Mouse (Mus musculus) C2C12 (cell line): ENCODE data around the gene Lhfpl3.

Experiments used
- CEBPB ChIP-seq: IDR thresholded peaks from one replicate; pipeline ENCODE4 v1.6.1; 2011; ENCODE audit warnings: low read depth, mild to moderate bottlenecking, control low read depth, moderate library complexity
- CTCF ChIP-seq: IDR thresholded peaks from one replicate; pipeline ENCODE4 v1.5.1; 2011; ENCODE audit not compliant: control insufficient read depth, insufficient read depth, insufficient read length
- FOSL1 ChIP-seq: IDR thresholded peaks from one replicate; pipeline ENCODE4 v1.8.0; 2011; ENCODE audit warnings: mild to moderate bottlenecking, low read length; ENCODE audit not compliant: poor library complexity, insufficient read depth, severe bottlenecking
- MAX ChIP-seq: IDR thresholded peaks from one replicate; pipeline ENCODE4 v1.6.1; 2011; ENCODE audit warnings: mild to moderate bottlenecking, control low read depth
- MYOD1 ChIP-seq: IDR thresholded peaks from one replicate; pipeline ENCODE4 v1.6.1; 2011; ENCODE audit warnings: low read depth; ENCODE audit not compliant: control insufficient read depth, insufficient read length
- MYOG ChIP-seq: IDR thresholded peaks from one replicate; pipeline ENCODE4 v1.6.1; 2011; ENCODE audit not compliant: control insufficient read depth, insufficient read length; ENCODE audit errors: extremely low read depth
- USF1 ChIP-seq: IDR thresholded peaks from one replicate; pipeline ENCODE4 v1.6.1; 2011; ENCODE audit warnings: low read depth, mild to moderate bottlenecking, control low read depth, moderate library complexity

DNA sequence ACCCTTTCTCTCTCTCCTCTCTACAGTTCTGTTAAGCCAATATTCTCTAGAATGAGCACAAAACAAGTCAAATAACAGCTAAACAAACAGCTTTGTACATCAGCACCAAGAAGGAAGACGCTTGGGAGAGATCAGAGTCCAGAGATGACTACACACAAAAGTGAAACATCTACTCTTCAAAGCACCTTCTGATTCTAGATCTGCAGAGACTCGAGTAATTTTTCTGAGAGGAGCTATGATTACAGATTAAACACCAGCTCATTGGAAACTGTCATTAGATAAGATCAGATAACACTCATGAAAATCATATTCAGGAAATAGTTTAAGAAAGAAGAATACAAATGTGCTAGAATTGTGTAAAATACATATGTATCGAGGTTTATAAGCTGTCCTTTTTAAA lies 527.5 kb downstream of the Lhfpl3 start:
- TF ChIP-seq CTCF (no peak), USF1 (no peak), MYOD1 (no peak), MAX (no peak), FOSL1 (no peak), MYOG (no peak), CEBPB (no peak)
